In the genomic region with DNA sequence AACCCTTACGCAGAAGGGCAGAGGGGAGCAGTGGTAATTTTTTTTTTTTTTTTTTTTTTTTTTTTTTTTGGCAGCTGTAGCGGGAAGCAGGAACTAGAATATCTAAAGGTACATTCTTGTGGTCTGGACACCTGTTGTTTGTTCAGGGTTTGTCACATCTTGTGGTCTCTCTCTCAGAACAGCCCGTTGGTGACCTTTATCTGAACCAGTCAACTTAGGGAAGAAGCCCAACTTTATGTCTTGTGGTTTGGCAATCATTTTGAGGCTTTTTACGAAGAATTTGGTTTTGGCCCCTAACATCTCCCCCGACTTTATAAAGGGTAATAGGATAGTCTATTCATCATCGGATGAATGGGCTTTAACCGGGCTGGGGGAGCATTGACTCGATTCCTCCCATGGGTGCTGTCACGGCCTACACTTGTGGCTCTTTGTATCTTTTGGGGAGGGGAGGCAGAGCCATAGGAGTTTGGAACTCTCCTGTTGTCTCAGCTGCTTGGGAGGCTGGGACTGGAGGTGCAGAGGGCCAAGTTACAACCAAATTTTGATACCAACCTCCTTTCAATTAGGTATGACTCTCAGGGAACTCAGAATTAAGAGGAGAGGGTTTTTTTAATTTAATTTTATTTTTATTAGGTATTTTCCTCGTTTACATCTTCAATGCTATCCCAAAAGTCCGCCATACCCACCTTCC, we compare ENCODE assay signal across 15 mouse cellular contexts.
DNase-seq lines count a peak whose midpoint lies in the region; ATAC-seq and TF ChIP-seq lines count a peak whose summit lies in the region.
"Had no signal": no experiment of that assay in that cellular context is flagged by ENCODE, and none has a peak within 500 bp of the region (broad histone marks: within the 10 kb centered on the region; RNA-seq: fewer than 3 reads in every experiment).

No protein-coding gene starts in this region.

- H3K4me1 ChIP-seq in limb, embryonic 13.5 days, result no peaks in the 10 kb centered on the region
- no peaks in the 10 kb centered on the region for H3K4me1 ChIP-seq in limb, embryonic 10.5 days
- H3K4me1 ChIP-seq in embryonic facial prominence, embryonic 14.5 days (ENCODE audit: control insufficient read depth, insufficient read depth, low read length), result no peaks in the 10 kb centered on the region
- peaks cover 8% of the 10 kb centered on the region for H3K4me1 ChIP-seq in thymus, adult 2 months (replicated peaks; ENCODE audit: control insufficient read depth, insufficient read depth, low read length)
- H3K4me1 ChIP-seq: heart, embryonic 10.5 days; hindbrain, embryonic 10.5 days; midbrain, embryonic 13.5 days; neural tube, embryonic 15.5 days had no signal

- H3K27me3 ChIP-seq in limb, embryonic 13.5 days, result no peaks in the 10 kb centered on the region
- no peaks in the 10 kb centered on the region for H3K27me3 ChIP-seq in limb, embryonic 10.5 days (ENCODE audit: low read depth, poor library complexity, severe bottlenecking)
- H3K27me3 ChIP-seq in embryonic facial prominence, embryonic 14.5 days (replicated peaks; ENCODE audit: control insufficient read depth, insufficient read depth, low read length), result no peaks in the 10 kb centered on the region
- no peaks in the 10 kb centered on the region for H3K27me3 ChIP-seq in thymus, adult 2 months (ENCODE audit: control insufficient read depth, insufficient read depth, low read length)
- H3K27me3 ChIP-seq: midbrain, embryonic 13.5 days; neural tube, embryonic 15.5 days had no signal

- DNase-seq in limb, embryonic 10.5 days (ENCODE audit: low spot score), result no peak
- DNase-seq in CD8-positive naive resting alpha-beta T cell, adult 2 months (ENCODE audit: low read depth in 2 of 2, low spot score in 2 of 2), result peak; percentile 13 to 26
- peak; percentile 82 for DNase-seq in embryonic facial prominence, embryonic 14.5 days (ENCODE audit: low spot score)
- peak; percentile 13 for DNase-seq in thymus, adult 2 months
- no peak for DNase-seq in embryo, embryonic 10 days (ENCODE audit: low spot score)
- no peak for DNase-seq in adipocyte (ENCODE audit: low spot score)
- DNase-seq in cerebellum, adult 8-10 months, result no peak
- DNase-seq: gastrocnemius, adult 2 months; kidney, adult 2 months; right cerebral cortex, postnatal 25 days had no signal

- no peaks in the 10 kb centered on the region for H3K36me3 ChIP-seq in limb, embryonic 13.5 days
- H3K36me3 ChIP-seq in limb, embryonic 10.5 days, result no peaks in the 10 kb centered on the region
- H3K36me3 ChIP-seq in embryonic facial prominence, embryonic 14.5 days (ENCODE audit: control insufficient read depth, insufficient read depth, low read length), result no peaks in the 10 kb centered on the region
- no peaks in the 10 kb centered on the region for H3K36me3 ChIP-seq in thymus, adult 2 months (ENCODE audit: control insufficient read depth, insufficient read depth, low read length)
- H3K36me3 ChIP-seq: heart, embryonic 10.5 days; hindbrain, embryonic 10.5 days; midbrain, embryonic 13.5 days; neural tube, embryonic 15.5 days had no signal

- no peak overlapping the region for H3K9ac ChIP-seq in limb, embryonic 13.5 days
- no peak overlapping the region for H3K9ac ChIP-seq in embryonic facial prominence, embryonic 14.5 days (ENCODE audit: low read depth, low read length)
- H3K9ac ChIP-seq: midbrain, embryonic 13.5 days; neural tube, embryonic 15.5 days had no signal

- no peak for TF ChIP-seq POLR2A in thymus, adult 2 months (IDR thresholded peaks at IDR 0.05; ENCODE audit: control insufficient read depth, extremely low read depth, insufficient read depth, low read length, poor library complexity)

- H3K9me3 ChIP-seq in limb, embryonic 13.5 days, result no peaks in the 10 kb centered on the region
- H3K9me3 ChIP-seq in limb, embryonic 10.5 days (replicated peaks), result no peaks in the 10 kb centered on the region
- no peaks in the 10 kb centered on the region for H3K9me3 ChIP-seq in embryonic facial prominence, embryonic 14.5 days (ENCODE audit: control insufficient read depth, low read length)
- H3K9me3 ChIP-seq: heart, embryonic 10.5 days; hindbrain, embryonic 10.5 days; midbrain, embryonic 13.5 days; neural tube, embryonic 15.5 days had no signal

- peak; percentile 32; the same call in 1 of the 2 replicates for ATAC-seq in limb, embryonic 13.5 days (ENCODE audit: low FRiP score, low read depth)
- peak; percentile 89 for ATAC-seq in embryonic facial prominence, embryonic 14.5 days (ENCODE audit: low read depth)
- ATAC-seq: midbrain, embryonic 13.5 days had no signal

- H3K27ac ChIP-seq in limb, embryonic 13.5 days, result no peak overlapping the region
- no peak overlapping the region for H3K27ac ChIP-seq in limb, embryonic 10.5 days
- H3K27ac ChIP-seq in embryonic facial prominence, embryonic 14.5 days (replicated peaks; ENCODE audit: low read depth, low read length), result no peak overlapping the region
- peak overlapping the region; percentile 65; the same call in 1 of the 2 replicates for H3K27ac ChIP-seq in thymus, adult 2 months (ENCODE audit: control insufficient read depth, insufficient read depth, low read length)
- H3K27ac ChIP-seq: gastrocnemius, adult 2 months; heart, embryonic 10.5 days; hindbrain, embryonic 10.5 days; midbrain, embryonic 13.5 days; neural tube, embryonic 15.5 days had no signal

- WGBS in limb, embryonic 13.5 days, result 79% methylated on average over 11 of the region's 11 CpGs
- WGBS in limb, embryonic 10.5 days, result 91% methylated on average over 11 of the region's 11 CpGs
- WGBS in embryonic facial prominence, embryonic 14.5 days, result 64% methylated on average over 11 of the region's 11 CpGs
- 30% methylated on average over 11 of the region's 11 CpGs for WGBS in thymus, adult 2 months

- H3K4me3 ChIP-seq in limb, embryonic 13.5 days, result no peak overlapping the region
- H3K4me3 ChIP-seq in limb, embryonic 10.5 days, result no peak overlapping the region
- no peak overlapping the region for H3K4me3 ChIP-seq in embryonic facial prominence, embryonic 14.5 days (ENCODE audit: low read depth, low read length)
- H3K4me3 ChIP-seq in thymus, adult 2 months (ENCODE audit: control insufficient read depth, insufficient read depth, low read length), result no peak overlapping the region
- H3K4me3 ChIP-seq: gastrocnemius, adult 2 months; heart, embryonic 10.5 days; hindbrain, embryonic 10.5 days; midbrain, embryonic 13.5 days; neural tube, embryonic 15.5 days had no signal

- no peak for TF ChIP-seq CTCF in thymus, adult 2 months (IDR thresholded peaks at IDR 0.05; ENCODE audit: borderline replicate concordance, control insufficient read depth, extremely low read depth, insufficient read depth, low read length, poor library complexity)

- no peak overlapping the region for H3K4me2 ChIP-seq in limb, embryonic 13.5 days (replicated peaks)
- no peak overlapping the region for H3K4me2 ChIP-seq in embryonic facial prominence, embryonic 14.5 days (ENCODE audit: low read depth, low read length)
- H3K4me2 ChIP-seq: midbrain, embryonic 13.5 days; neural tube, embryonic 15.5 days had no signal

Comparison
In these comparisons a context has a peak if more than half of its experiments do, and no peak if none do; other contexts are left out.
1. DNase-seq: peak in CD8-positive naive resting alpha-beta T cell, adult 2 months (2 of 2), embryonic facial prominence, embryonic 14.5 days (single experiment) and thymus, adult 2 months (single experiment); none in limb, embryonic 10.5 days (single experiment), embryo, embryonic 10 days (single experiment), adipocyte (single experiment) and cerebellum, adult 8-10 months (single experiment).